Mouse (Mus musculus) layer of hippocampus, postnatal 14 days (tissue): ENCODE data around the gene Mfsd5. TPM values are rescaled to one million over a fixed set of nuclear protein-coding genes. Genes with fewer than 3 reads are reported as not detected.

Source experiments
- DNase-seq, 2 experiments: peaks; one replicate each; pipeline ENCODE4 v3.0.0; 2021 to 2022; ENCODE audit warnings: low spot score in 2 of 2, mixed read lengths in 1 of 2
- long read RNA-seq, 2 experiments: library from polyadenylated mRNA; stranded (forward); transcript quantifications; one replicate each; pipeline ENCODE4 v2.0.0; 2021
- total RNA-seq, 2 experiments: library from RNA; stranded (reverse); gene quantifications; 2 replicates each; pipeline ENCODE4 v1.2.3; 2021

Gene Mfsd5
- total RNA-seq: 10 to 100 TPM; 34.1 to 36.0 TPM
- long read RNA-seq, experiment 1, transcript Mfsd5-201 (2 exons, 1,754 nt): major isoform, 51 of 75 reads
- long read RNA-seq, experiment 1, partial matches to known transcripts: 0 of 75 reads
- long read RNA-seq, experiment 1, other reads (novel, unspliced or antisense): 24 of 75 reads
- long read RNA-seq, experiment 2, transcript Mfsd5-201 (2 exons, 1,754 nt): major isoform, 58 of 123 reads
- long read RNA-seq, experiment 2, partial matches to known transcripts: 0 of 123 reads
- long read RNA-seq, experiment 2, other reads (novel, unspliced or antisense): 65 of 123 reads

GRCm38 (mm10) chr15:102279092-102279782 is at the start of gene Mfsd5:
Mfsd5 (plus strand) TSS chr15:102279454.
- DNase-seq: peak; percentile 85 to 86

DNA sequence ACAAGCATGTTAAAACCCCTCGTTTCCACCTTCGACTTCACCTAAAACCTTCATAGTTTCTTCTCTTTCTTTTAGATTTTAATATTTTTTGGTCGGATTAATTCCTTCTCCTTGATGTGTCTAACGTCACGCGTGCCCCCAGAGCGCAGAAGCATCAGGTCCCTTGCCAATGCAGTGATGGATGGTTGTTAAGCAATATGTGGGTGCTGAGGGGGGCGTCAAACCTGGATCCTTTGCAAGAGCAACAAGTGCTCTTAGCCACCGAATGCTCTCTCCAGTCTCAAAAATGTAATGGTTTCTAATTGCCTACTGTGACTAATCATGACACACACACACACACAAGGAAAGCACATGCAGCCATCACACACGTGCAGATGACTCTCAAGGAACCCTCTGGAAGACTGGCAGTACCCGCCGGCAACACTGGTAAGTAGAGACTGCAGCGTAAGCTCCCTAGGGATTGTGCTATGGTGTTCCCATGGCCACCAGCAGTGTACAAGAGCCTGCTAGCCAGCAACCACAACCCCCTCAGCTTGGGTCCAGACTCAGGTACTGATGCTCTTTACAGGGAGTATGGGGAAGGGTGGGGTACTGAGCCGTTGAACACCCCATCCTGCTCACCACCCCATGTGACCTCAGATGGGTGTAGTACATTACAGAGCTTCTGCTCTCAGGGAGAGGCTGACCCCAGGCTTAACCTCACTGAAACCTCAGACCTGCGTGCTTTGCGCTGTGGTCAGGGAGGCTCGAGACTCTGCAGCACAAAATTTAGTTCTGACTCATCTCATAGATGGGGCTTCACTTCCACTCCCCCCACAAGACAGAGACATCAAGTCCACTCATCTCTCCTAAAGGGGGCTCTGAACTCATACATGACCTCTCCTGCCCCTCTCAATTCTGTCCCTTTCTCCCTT is 48.6 kb upstream of the Mfsd5 start:
- DNase-seq: no peak

DNA sequence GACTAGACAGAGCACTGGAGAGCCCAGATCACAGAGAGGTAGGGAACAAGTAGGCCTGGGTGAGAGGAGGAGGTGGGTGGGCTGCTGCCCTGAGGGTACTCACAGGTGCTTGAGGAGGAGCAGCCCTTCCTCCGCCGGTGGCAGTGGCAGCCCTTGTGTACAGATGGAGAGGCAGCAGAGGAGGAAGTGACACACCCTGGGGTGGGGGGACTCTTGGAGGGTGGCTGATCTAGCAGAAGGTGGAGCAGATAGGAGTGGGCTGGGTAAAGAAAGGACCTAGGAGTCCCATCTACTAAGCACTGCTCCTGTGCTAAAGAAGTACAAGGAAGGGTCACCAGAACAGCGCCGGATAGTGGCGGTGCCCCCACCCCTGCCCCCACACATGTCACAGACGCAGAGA is 47.5 kb upstream of the Mfsd5 start, which contains the start of gene Itgb7:
Itgb7 (minus strand) TSS at position 197 of the 400 bp plus-strand sequence.
- DNase-seq: no peak

DNA sequence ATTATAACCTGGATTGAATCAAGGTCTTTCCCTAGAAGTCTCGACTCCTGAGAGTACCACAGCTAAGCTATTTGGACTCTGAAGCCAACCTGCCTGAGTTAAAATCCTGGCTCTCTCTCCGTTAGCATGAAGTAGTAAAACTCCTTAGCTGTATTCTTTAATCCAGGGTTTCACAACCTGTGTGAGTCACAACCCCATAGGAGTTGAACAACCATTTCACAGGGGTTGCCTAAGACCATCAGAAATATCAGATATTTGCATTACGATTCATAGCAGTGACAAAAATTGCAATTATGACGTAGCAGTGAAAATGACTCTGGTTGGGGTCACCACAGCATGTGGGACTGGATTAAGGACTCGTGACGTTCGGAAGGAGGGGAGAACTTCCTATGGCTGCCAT is 46.5 kb upstream of the Mfsd5 start:
- no peak for DNase-seq

DNA sequence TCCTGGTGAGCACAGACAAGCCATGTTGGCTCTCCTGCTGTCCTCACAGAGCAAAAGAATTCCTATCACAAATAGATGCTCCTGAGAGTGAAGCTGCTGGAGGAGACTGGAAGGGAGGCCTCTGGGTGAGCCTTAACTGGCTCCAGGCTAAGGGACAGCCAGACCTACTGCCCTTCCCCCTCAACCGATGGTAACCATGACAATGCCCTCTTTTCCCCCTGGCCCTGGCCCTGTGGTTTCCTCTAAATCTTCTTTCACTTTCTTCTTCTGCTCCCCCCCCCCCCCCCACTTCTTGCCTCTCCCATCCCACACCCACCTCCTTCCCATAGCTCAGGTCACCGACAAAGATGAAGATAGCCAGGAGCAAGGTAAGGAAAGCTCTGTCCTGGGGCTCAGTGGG is 45.4 kb upstream of the Mfsd5 start:
- DNase-seq: no peak

GRCm38 (mm10) chr15:102235371-102236027 is 43.8 kb upstream of the Mfsd5 start:
- DNase-seq: no peak

- no peak for DNase-seq
These were observed 40.6 kb upstream of the Mfsd5 start for GRCm38 (mm10) chr15:102238543-102239259.

DNA sequence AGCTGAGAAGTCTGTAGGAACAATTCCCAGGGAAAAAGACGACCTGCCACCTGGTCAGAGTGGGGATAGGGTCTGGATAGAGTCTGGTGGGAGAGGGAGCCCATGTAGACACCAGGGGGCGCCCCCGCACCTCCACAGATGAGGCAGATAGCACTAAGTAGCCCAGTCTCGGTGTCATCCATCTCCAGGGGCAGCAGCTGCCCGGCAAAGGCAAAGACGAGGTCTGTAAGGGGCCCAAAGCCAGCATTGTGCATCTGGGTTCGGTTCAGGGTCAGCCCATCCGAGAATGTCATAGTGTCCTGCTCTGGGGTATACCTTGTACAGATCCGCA is 40.0 kb upstream of the Mfsd5 start:
- DNase-seq: peak; percentile 76

- no peak for DNase-seq
These were observed 39.4 kb upstream of the Mfsd5 start for GRCm38 (mm10) chr15:102239851-102240250.

DNA sequence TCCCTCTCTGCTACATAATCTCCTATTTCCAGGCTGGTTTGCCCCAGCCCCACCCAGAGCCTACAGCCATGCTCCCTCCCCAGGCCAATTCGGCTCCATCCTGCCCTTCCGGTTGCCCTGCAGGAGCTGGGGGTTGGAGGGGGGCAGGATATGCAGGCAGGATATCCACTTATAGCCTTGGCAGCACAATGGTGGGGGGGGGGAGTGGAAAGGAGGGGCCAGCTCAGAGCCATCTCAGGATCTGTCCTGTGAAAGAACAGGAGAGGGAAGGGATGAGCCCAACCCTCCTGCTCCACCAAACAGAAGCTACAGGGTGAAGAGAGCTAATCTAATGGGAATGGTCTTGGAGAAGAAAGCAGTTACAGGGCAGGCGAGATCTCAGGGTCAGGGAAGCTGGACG is 38.6 kb upstream of the Mfsd5 start:
- no peak for DNase-seq

DNA sequence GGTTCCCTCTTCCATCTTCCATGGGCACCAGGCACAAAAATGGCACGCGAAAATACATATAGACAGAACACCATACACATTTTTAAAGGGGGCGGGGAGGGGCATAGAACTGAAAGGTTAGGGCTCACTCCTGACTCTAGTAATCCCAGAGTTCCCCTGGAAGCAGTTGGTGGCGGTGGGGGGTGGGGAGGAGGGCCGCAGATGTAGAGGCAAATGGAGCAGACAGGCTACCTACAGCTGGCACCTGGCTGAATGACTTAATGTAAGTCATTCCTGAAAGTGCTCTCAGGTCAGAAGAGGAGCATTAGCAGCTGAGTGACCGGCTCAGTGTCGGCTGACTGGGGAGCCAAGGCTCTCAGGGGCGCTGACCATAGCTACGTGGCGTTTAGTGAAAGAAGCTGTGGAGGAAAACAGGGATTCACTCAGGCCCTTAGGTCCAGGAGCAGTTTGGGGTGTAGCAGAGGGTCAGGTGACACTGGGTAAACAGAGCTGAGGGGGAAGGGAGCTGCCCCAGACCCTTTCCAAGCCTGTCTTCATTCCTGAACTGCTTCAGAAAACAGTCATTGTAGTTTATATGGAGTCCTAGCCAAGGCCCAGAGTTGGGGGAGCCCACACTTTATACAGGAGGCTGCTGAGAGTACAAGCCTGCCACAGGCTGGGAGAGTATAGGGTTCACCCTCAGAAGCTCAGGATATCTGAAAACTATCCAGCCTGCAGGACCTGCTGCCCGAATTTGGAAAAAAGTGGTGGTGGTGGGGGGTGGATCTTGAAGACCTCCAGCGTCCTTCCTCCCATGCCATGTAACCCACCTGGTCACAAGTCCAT is 36.6 kb upstream of the Mfsd5 start:
- no peak for DNase-seq

GRCm38 (mm10) chr15:102243229-102244190 is 35.7 kb upstream of the Mfsd5 start:
- DNase-seq: no peak

- no peak for DNase-seq
These were observed 34.7 kb upstream of the Mfsd5 start for GRCm38 (mm10) chr15:102244306-102245191.

- DNase-seq: no peak
These were observed 33.8 kb upstream of the Mfsd5 start for GRCm38 (mm10) chr15:102245461-102245881.

GRCm38 (mm10) chr15:102245891-102246741 is 33.1 kb upstream of the Mfsd5 start:
- peak; percentile 55 to 68 for DNase-seq

- peak; percentile 81 to 85 for DNase-seq
These were observed 32.4 kb upstream of the Mfsd5 start for GRCm38 (mm10) chr15:102246866-102247251.
